Mouse (Mus musculus) kidney, postnatal 14 days (tissue): ENCODE data around the gene Asb16.

ENCODE experiments used
- DNase-seq: peaks from one replicate; pipeline ENCODE4 v3.0.0; 2022; ENCODE audit warnings: mixed read lengths

Asb16 gene

GRCm38 (mm10) chr11:102268520-102269244, at the start of gene Asb16:
Gene Asb16, plus strand, starts transcription at chr11:102268743.
- DNase-seq = no peak

GRCm38 (mm10) chr11:102218783-102219182, 49.8 kb upstream of the Asb16 start:
- peak; percentile 98 for DNase-seq

- no peak for DNase-seq
These were observed 49.1 kb upstream of the Asb16 start for GRCm38 (mm10) chr11:102219247-102219993.

GRCm38 (mm10) chr11:102219994-102220346, 48.6 kb upstream of the Asb16 start:
- DNase-seq = no peak

- no peak for DNase-seq
These were observed 48.1 kb upstream of the Asb16 start for GRCm38 (mm10) chr11:102220451-102220850.

GRCm38 (mm10) chr11:102221243-102221953, 47.1 kb upstream of the Asb16 start:
- no peak for DNase-seq

GRCm38 (mm10) chr11:102221954-102222351, 46.6 kb upstream of the Asb16 start:
- DNase-seq = peak; percentile 54

GRCm38 (mm10) chr11:102223166-102223565, 45.4 kb upstream of the Asb16 start:
- peak; percentile 71 for DNase-seq

- DNase-seq = peak; percentile 39
These were observed 43.9 kb upstream of the Asb16 start for GRCm38 (mm10) chr11:102224686-102225085.

GRCm38 (mm10) chr11:102225221-102225620, 43.3 kb upstream of the Asb16 start:
- no peak for DNase-seq

GRCm38 (mm10) chr11:102226067-102226978, 42.2 kb upstream of the Asb16 start:
- no peak for DNase-seq

- no peak for DNase-seq
These were observed 41.0 kb upstream of the Asb16 start for GRCm38 (mm10) chr11:102227270-102228190.

- no peak for DNase-seq
These were observed 40.4 kb upstream of the Asb16 start for GRCm38 (mm10) chr11:102228191-102228545.

GRCm38 (mm10) chr11:102228646-102229268, 39.8 kb upstream of the Asb16 start:
- DNase-seq = no peak

GRCm38 (mm10) chr11:102229331-102229953, 39.1 kb upstream of the Asb16 start:
- DNase-seq = peak; percentile 34

- peak; percentile 98 for DNase-seq
These were observed 38.4 kb upstream of the Asb16 start, which contains the start of gene Hdac5 for GRCm38 (mm10) chr11:102230006-102230741. Gene Hdac5, minus strand, starts transcription at chr11:102230166.

GRCm38 (mm10) chr11:102236022-102236421, 32.5 kb upstream of the Asb16 start:
- no peak for DNase-seq

GRCm38 (mm10) chr11:102240636-102241035, 27.9 kb upstream of the Asb16 start:
- DNase-seq = no peak

- no peak for DNase-seq
These were observed 27.3 kb upstream of the Asb16 start for GRCm38 (mm10) chr11:102241246-102241645.

GRCm38 (mm10) chr11:102241874-102242273, 26.7 kb upstream of the Asb16 start:
- no peak for DNase-seq
